Mouse (Mus musculus) embryonic fibroblast, embryonic 13.5 days (primary cell): ENCODE data around the gene Adk. TPM values are rescaled to one million over a fixed set of nuclear protein-coding genes. Genes with fewer than 3 reads are reported as not detected.
A peak's percentile ranks its signal among the peaks of the same experiment; 100 is the strongest.

ENCODE experiments used
- H3K27ac ChIP-seq: 2 replicates; pipeline ENCODE4 v1.5.1; 2012; ENCODE audit warnings: low read length, control low read depth, inconsistent platforms; ENCODE audit not compliant: insufficient read depth
- H3K4me1 ChIP-seq: 2 replicates; pipeline ENCODE4 v1.6.1; 2011; ENCODE audit warnings: low read length; ENCODE audit not compliant: control insufficient read depth, insufficient read depth
- H3K4me3 ChIP-seq: 2 replicates; pipeline ENCODE4 v1.5.1; 2011; ENCODE audit warnings: mild to moderate bottlenecking, control low read depth, low read length; ENCODE audit not compliant: insufficient read depth
- CTCF ChIP-seq: IDR thresholded peaks from 2 replicates; pipeline ENCODE4 v1.5.1; 2011; ENCODE audit warnings: mild to moderate bottlenecking, control low read depth, low read length, moderate library complexity, borderline replicate concordance; ENCODE audit not compliant: insufficient read depth
- POLR2A ChIP-seq: IDR thresholded peaks from 2 replicates; pipeline ENCODE4 v1.6.1; 2011; ENCODE audit warnings: low read depth, mild to moderate bottlenecking, control low read depth, low read length, moderate library complexity
- polyA plus RNA-seq: library from polyadenylated mRNA; stranded (reverse); fragments of >200 nt; gene quantifications from 2 replicates; pipeline ENCODE4 v1.2.4, GENCODE M21; 2011; ENCODE audit warnings: low read depth; ENCODE audit not compliant: missing spikeins, insufficient read length

Adk gene
- polyA plus RNA-seq, 1 experiment, result 117 TPM

GRCm38 (mm10) chr14:21058972-21059371 lies 6.6 kb downstream of the Adk start:
- Histone ChIP-seq H3K4me3 (no peak overlapping the region), H3K4me1 (peaks cover 2% of the 10 kb centered on the region; the same call in 1 of the 2 replicates), H3K27ac (no peak overlapping the region)
- TF ChIP-seq CTCF (no peak), POLR2A (no peak)

GRCm38 (mm10) chr14:21062766-21063513 lies 10.6 kb downstream of the Adk start:
- Histone ChIP-seq H3K4me3 (no peak overlapping the region), H3K27ac (no peak overlapping the region), H3K4me1 (peaks cover 11% of the 10 kb centered on the region)
- no peak for TF ChIP-seq CTCF
- no peak for TF ChIP-seq POLR2A

- H3K27ac ChIP-seq, result peak overlapping the region; percentile 14; the same call in 1 of the 2 replicates
- no peak overlapping the region for H3K4me3 ChIP-seq
- TF ChIP-seq POLR2A, result no peak
- TF ChIP-seq CTCF, result no peak
- peaks cover 11% of the 10 kb centered on the region for H3K4me1 ChIP-seq
Observed at GRCm38 (mm10) chr14:21064321-21064720, 11.9 kb downstream of the Adk start.

GRCm38 (mm10) chr14:21065490-21066162 lies 13.3 kb downstream of the Adk start:
- no peak for TF ChIP-seq POLR2A
- no peak for TF ChIP-seq CTCF
- H3K4me1 ChIP-seq, result peaks cover 11% of the 10 kb centered on the region
- no peak overlapping the region for H3K4me3 ChIP-seq
- peak overlapping the region; percentile 96 for H3K27ac ChIP-seq

- no peak overlapping the region for H3K4me3 ChIP-seq
- H3K4me1 ChIP-seq, result peaks cover 9% of the 10 kb centered on the region
- H3K27ac ChIP-seq, result no peak overlapping the region
- TF ChIP-seq POLR2A (no peak), CTCF (no peak)
Observed at GRCm38 (mm10) chr14:21069594-21069993, 17.2 kb downstream of the Adk start.

GRCm38 (mm10) chr14:21073981-21074380 lies 21.6 kb downstream of the Adk start:
- TF ChIP-seq POLR2A (no peak), CTCF (no peak)
- Histone ChIP-seq H3K4me3 (no peak overlapping the region), H3K4me1 (no peaks in the 10 kb centered on the region; the same call in 1 of the 2 replicates), H3K27ac (no peak overlapping the region)

GRCm38 (mm10) chr14:21074398-21075320 lies 22.3 kb downstream of the Adk start:
- no peak overlapping the region for H3K27ac ChIP-seq
- H3K4me3 ChIP-seq, result no peak overlapping the region
- H3K4me1 ChIP-seq, result no peaks in the 10 kb centered on the region; the same call in 1 of the 2 replicates
- TF ChIP-seq POLR2A, result no peak
- no peak for TF ChIP-seq CTCF

- TF ChIP-seq POLR2A, result peak; percentile 96
- TF ChIP-seq CTCF, result no peak
- peak overlapping the region; percentile 75 for H3K4me3 ChIP-seq
Observed at GRCm38 (mm10) chr14:21075751-21076500, 23.6 kb downstream of the Adk start.

More at GRCm38 (mm10) chr14:21075751-21076500, 23.6 kb downstream of the Adk start:
- Histone ChIP-seq H3K27ac (peak overlapping the region; percentile 62), H3K4me1 (no peaks in the 10 kb centered on the region; the same call in 1 of the 2 replicates)
